Mouse (Mus musculus) neural tube, embryonic 11.5 days (tissue): Measurements from ENCODE around the gene Gdf11. TPM values are rescaled to one million over a fixed set of nuclear protein-coding genes. Genes with fewer than 3 reads are reported as not detected.

Experiments
- ATAC-seq: fragments of 200-750 bp; cut with Nextera tagmentation; 2 replicates; pipeline ENCODE4 v1.8.0; 2017; ENCODE audit warnings: moderate number of reproducible peaks, mild to moderate bottlenecking, moderate TSS enrichment, moderate library complexity; ENCODE audit not compliant: insufficient read depth, low FRiP score, low TSS enrichment
- DNase-seq: peaks from one replicate; pipeline ENCODE4 v3.0.0-alpha.2; 2015; ENCODE audit warnings: low spot score
- H3K27ac ChIP-seq: fragments of 300-500 bp; sonication (generic); 2 replicates; pipeline ENCODE4 v1.5.1; 2014; ENCODE audit warnings: low read depth, mild to moderate bottlenecking, low read length
- H3K27me3 ChIP-seq: fragments of 300-500 bp; sonication (generic); 2 replicates; pipeline ENCODE4 v1.6.1; 2014; ENCODE audit warnings: mild to moderate bottlenecking, low read length, mixed read lengths; ENCODE audit not compliant: control insufficient read depth, insufficient read depth
- H3K36me3 ChIP-seq: fragments of 300-500 bp; sonication (generic); 2 replicates; pipeline ENCODE4 v1.6.1; 2014; ENCODE audit warnings: mild to moderate bottlenecking, low read length, moderate library complexity, mixed read lengths; ENCODE audit not compliant: control insufficient read depth, insufficient read depth
- H3K4me1 ChIP-seq: fragments of 300-500 bp; sonication (generic); 2 replicates; pipeline ENCODE4 v1.6.1; 2014; ENCODE audit warnings: low read length, mixed read lengths; ENCODE audit not compliant: control insufficient read depth, insufficient read depth
- H3K4me2 ChIP-seq: fragments of 300-500 bp; sonication (generic); 2 replicates; pipeline ENCODE4 v1.6.1; 2014; ENCODE audit warnings: low read depth, mild to moderate bottlenecking, moderate library complexity
- H3K4me3 ChIP-seq: fragments of 300-500 bp; sonication (generic); 2 replicates; pipeline ENCODE4 v1.5.1; 2014; ENCODE audit warnings: low read depth, low read length
- H3K9ac ChIP-seq: fragments of 300-500 bp; sonication (generic); 2 replicates; pipeline ENCODE4 v1.6.1; 2014; ENCODE audit warnings: mild to moderate bottlenecking, low read length
- H3K9me3 ChIP-seq: fragments of 300-500 bp; sonication (generic); 2 replicates; pipeline ENCODE4 v1.6.1; 2016; ENCODE audit warnings: low read length; ENCODE audit not compliant: control insufficient read depth
- WGBS: fragments of 180-500 bp; shearing (Covaris S2); extraction: QIAGEN DNeasy Blood & Tissue Kit; methylation state at CpG from one replicate; pipeline ENCODE4 v1.1.7; 2014; 5-methylcytosine and 5-hydroxymethylcytosine counted together
- polyA plus RNA-seq: library from polyadenylated mRNA; unstranded; fragments of >200 nt; fragmentation: Nextera tagmentation; extraction: Ambion mirVana; gene quantifications from 2 replicates; pipeline ENCODE4 v1.2.1, GENCODE M21; 2014

The Gdf11 gene
- polyA plus RNA-seq, 1 experiment from 2014 or later: 17.7 TPM

DNA sequence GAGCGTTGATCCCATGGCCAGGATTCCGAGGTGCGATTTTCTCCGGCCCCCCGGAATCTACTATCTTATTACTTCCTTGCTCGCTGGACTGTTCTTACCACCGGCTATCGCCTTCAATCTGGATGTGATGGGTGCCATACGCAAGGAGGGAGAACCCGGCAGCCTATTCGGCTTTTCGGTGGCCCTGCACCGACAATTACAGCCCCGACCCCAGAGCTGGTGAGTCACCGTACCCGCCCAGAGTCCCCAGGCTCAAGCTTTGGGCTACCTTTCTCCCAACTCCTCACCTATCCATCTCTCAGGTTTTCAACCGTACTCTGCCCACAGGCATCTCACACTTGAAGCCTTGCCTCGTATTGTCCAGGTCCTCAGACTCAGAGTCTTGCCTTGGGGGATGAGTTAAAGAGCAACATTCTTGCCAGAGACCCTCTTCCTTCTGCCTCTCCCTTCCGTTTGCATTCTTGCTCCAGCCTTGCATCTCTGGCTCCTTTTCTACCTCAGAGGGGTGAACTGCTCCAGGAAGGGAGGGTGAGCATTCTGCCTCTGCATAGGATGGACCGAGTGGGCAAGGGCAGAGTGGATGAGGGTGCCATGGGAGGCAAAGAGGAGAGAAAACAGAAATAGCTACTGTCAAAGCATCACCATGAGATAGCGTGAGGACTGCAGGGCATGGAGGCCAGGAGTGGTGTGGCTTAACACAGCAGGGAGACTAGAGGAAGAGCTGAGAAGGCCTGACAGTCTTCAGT lies 42.6 kb upstream of the Gdf11 start:
- no peaks in the 10 kb centered on the region for H3K4me1 ChIP-seq
- H3K27ac ChIP-seq: no peak overlapping the region
- peak overlapping the region; percentile 35 for H3K4me3 ChIP-seq
- no peaks in the 10 kb centered on the region for H3K9me3 ChIP-seq
- ATAC-seq (peak; percentile 31), DNase-seq (no peak)
- no peaks in the 10 kb centered on the region for H3K36me3 ChIP-seq
- WGBS: 2% methylated on average over 21 of the region's 21 CpGs
- H3K27me3 ChIP-seq: peaks cover 34% of the 10 kb centered on the region
- H3K9ac ChIP-seq: 0 out of 2 replicates have a peak overlapping the region, but pooled peaks have one; percentile 23
- peak overlapping the region; percentile 72 for H3K4me2 ChIP-seq

DNA sequence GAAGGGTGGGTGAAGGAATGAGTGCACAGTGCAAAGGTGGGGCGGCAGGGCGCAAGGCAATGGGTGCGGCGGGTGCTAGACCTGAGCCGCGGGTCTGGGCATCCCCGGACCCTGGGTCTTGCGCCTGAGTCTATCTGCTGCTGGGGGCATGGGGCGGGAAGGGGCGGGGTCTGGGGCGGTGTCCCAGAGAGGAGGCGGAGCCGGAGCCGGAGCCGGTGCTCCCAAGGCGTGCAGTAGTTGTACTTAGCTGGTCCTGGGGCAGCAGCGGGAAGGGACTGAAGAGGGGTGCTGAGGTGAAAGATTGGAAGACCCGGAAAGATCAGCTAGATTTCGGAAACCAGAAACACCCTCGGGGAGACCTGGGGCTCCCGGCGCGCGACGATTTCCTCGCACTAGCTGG lies 42.1 kb upstream of the Gdf11 start, which contains the start of gene Itga7:
Gene Itga7, plus strand, starts transcription at position 245 of the 400 bp plus-strand sequence.
- peak; percentile 56 for DNase-seq
- H3K9me3 ChIP-seq: no peaks in the 10 kb centered on the region
- WGBS: 0% methylated on average over 26 of the region's 26 CpGs
- peaks cover 34% of the 10 kb centered on the region for H3K27me3 ChIP-seq
- H3K4me3 ChIP-seq: peak within 1 kb of the TSS; percentile 35
- H3K4me2 ChIP-seq: peak within 1 kb of the TSS; percentile 72
- ATAC-seq: peak; percentile 86
- H3K9ac ChIP-seq: 0 out of 2 replicates have a peak within 1 kb of the TSS, but pooled peaks have one; percentile 23
- H3K36me3 ChIP-seq: no peaks in the 10 kb centered on the region
- H3K4me1 ChIP-seq: no peaks in the 10 kb centered on the region
- no peak within 1 kb of the TSS for H3K27ac ChIP-seq

DNA sequence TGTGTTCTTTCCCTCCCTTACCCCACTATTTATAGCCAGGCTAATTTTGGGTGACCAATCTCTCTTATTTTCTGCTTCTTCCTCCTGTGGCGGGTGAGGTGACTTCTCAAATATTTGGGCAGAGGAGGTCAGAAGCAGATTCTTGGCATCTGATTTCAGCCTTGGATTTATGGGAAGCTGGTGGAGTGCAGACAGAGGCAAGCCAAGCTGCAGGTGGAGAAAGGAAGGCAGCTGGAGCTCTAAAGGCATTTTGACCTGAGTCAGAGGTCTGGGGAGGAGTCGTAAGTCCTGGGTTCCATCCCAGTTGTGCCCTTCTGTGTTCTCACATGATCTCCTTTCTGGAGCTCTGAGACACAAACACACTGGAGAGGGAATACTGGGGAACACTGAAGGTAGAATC lies 39.9 kb upstream of the Gdf11 start:
- no peak for DNase-seq
- no peak for ATAC-seq
- no peak overlapping the region for H3K4me3 ChIP-seq
- WGBS: 77% methylated on average over 2 of the region's 2 CpGs
- no peaks in the 10 kb centered on the region for H3K36me3 ChIP-seq
- no peaks in the 10 kb centered on the region for H3K4me1 ChIP-seq
- H3K27ac ChIP-seq: no peak overlapping the region
- H3K27me3 ChIP-seq: peaks cover 34% of the 10 kb centered on the region
- H3K9ac ChIP-seq: no peak overlapping the region
- H3K9me3 ChIP-seq: no peaks in the 10 kb centered on the region
- no peak overlapping the region for H3K4me2 ChIP-seq

DNA sequence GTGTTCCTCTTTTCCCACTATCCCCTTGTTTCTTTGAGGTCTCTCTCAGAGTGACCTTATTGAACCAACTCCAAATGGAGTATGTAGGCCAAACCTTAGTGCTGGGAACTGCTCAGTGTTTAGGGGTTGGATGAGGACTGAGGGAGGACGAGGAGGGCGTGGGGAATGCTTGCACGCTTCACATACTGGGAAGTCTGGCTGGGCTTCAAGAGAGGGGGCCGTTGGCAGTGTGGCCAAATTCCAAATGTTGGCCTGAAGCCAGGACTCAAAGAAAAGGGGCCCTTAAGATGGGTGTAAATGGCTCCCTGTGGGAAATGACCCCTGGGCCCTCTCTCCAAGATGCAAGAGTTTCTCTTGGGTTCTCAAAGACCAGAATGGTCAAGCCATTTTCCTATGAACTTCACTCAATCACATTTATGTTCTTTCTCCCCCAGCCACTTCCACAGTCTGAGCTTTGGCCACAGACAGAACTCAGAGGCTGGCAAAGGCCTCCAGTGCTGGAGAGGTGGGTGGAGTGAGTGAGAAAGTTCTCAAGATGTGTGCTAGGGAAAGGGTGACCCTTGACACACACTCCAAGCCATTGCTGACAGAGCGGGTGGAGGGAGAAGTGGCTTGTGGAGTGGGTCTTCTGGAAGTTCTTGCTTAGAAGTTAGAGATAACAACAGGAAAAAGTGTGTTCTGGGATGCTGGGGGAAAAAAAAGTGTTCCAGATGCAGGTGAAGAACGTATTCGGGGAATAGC lies 38.3 kb upstream of the Gdf11 start:
- WGBS: 73% methylated on average over 7 of the region's 7 CpGs
- no peak overlapping the region for H3K27ac ChIP-seq
- H3K36me3 ChIP-seq: no peaks in the 10 kb centered on the region
- no peak for DNase-seq
- no peaks in the 10 kb centered on the region for H3K9me3 ChIP-seq
- H3K4me3 ChIP-seq: no peak overlapping the region
- no peaks in the 10 kb centered on the region for H3K4me1 ChIP-seq
- H3K27me3 ChIP-seq: peaks cover 28% of the 10 kb centered on the region
- no peak overlapping the region for H3K9ac ChIP-seq
- H3K4me2 ChIP-seq: no peak overlapping the region
- ATAC-seq: no peak

DNA sequence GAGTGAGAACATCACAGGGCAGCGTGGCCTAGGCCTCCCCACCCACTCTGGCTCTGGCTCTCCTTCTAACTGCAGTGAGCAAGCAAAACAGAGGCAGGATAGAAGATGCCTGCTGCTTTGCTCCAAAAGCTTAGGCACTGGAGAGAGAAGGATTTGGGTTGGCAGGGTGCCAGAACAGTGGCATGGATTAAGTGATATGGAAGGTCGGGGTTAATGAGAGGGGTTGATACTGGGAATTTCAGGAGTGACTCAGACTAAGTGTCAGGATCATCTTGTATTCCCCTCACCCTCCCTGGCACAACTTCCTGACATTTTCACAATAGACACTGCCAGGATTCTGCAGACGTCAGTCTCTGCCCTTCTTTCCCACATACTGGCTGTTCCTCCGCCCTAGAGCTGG lies 36.8 kb upstream of the Gdf11 start:
- Histone ChIP-seq H3K9me3 (no peaks in the 10 kb centered on the region), H3K27ac (no peak overlapping the region), H3K36me3 (no peaks in the 10 kb centered on the region), H3K27me3 (peaks cover 15% of the 10 kb centered on the region), H3K4me1 (peaks cover 3% of the 10 kb centered on the region), H3K4me3 (no peak overlapping the region), H3K4me2 (no peak overlapping the region), H3K9ac (no peak overlapping the region)
- no peak for ATAC-seq
- 43% methylated on average over 4 of the region's 4 CpGs for WGBS
- no peak for DNase-seq

DNA sequence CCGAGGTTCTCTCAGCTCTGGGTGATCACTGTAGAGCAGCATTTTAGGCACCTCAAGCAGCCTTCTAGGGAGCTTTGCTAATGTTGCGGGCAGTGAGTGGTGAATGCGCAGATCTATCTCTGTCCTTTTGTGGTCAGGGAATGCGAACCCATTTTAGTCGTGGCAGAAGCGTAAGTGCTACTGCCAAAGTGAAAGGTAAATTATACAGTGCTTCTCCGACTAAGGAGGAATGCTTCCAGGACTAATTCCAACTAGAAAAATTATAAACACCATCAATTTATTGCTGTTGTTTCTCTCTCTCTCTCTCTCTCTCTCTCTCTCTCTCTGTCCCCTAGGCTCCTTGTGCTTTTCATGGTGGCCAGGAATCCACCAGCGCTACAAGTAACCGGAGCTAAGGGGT lies 32.4 kb upstream of the Gdf11 start, which contains the start of gene Bloc1s1:
Gene Bloc1s1, minus strand, starts transcription at position 101 of the 400 bp plus-strand sequence.
- Histone ChIP-seq H3K27me3 (no peaks in the 10 kb centered on the region), H3K9ac (peak within 1 kb of the TSS; percentile 64), H3K4me1 (peaks cover 6% of the 10 kb centered on the region), H3K27ac (peak within 1 kb of the TSS; percentile 42; the same call in 1 of the 2 replicates), H3K9me3 (no peaks in the 10 kb centered on the region), H3K36me3 (no peaks in the 10 kb centered on the region), H3K4me2 (peak within 1 kb of the TSS; percentile 40), H3K4me3 (peak within 1 kb of the TSS; percentile 64)
- DNase-seq (no peak), ATAC-seq (no peak)
- 70% methylated on average over 9 of the region's 9 CpGs for WGBS

DNA sequence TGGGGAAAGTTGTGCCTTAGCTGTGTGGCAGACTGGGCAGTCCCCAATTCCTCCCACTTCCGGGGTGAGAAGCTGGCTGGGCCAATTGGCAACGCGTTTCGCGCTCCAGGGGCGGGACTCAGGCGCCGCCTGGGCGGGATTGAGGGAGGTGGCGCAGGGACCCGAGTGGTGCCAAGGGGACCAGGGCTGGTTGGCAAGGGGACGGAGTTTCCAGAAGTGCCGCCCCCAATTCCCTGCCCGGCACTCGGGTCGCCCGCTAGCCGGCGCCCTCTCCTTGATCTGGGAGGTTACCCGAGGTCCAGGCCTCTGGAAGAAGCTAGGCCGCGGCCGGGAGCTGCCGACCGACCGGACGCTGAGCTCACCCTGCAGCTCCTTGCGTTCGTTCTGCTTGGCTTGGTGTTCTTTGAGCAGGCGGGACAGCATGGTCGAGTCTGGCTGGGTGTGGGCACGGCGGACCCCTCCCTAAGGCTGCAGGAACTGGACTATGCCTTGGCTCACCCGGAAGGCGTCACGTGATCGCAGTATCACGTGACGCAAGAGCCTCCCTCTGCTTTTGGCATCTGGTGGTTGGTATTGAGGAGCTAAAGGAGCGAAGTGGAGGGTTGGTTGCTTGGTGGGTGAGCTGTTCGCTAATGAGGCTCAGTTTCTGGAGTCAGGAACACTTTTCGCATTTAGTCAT lies 31.6 kb upstream of the Gdf11 start:
- H3K9ac ChIP-seq: peak overlapping the region; percentile 64
- no peaks in the 10 kb centered on the region for H3K9me3 ChIP-seq
- H3K27me3 ChIP-seq: no peaks in the 10 kb centered on the region
- ATAC-seq (peak; percentile 96), DNase-seq (peak; percentile 89)
- no peaks in the 10 kb centered on the region for H3K36me3 ChIP-seq
- H3K4me1 ChIP-seq: peaks cover 6% of the 10 kb centered on the region
- H3K4me2 ChIP-seq: peak overlapping the region; percentile 40
- peak overlapping the region; percentile 42; the same call in 1 of the 2 replicates for H3K27ac ChIP-seq
- peak overlapping the region; percentile 64 for H3K4me3 ChIP-seq
- WGBS: under 1% methylated on average over 42 of the region's 42 CpGs

DNA sequence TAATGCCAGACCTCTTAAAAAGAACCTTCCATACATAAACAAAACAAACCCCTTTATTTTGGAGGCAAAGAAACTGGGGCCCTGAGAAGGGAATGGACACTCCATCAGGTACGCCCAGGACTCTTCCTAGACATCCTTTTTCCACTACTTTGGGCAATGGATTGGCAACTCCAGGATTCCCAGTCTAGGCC lies 31.2 kb upstream of the Gdf11 start, which contains the start of gene Rdh5:
Gene Rdh5, minus strand, starts transcription at position 67 of the 191 bp plus-strand sequence.
- H3K4me1 ChIP-seq: peaks cover 6% of the 10 kb centered on the region

More for the DNA sequence above, 31.2 kb upstream of the Gdf11 start, which contains the start of gene Rdh5:
- H3K27ac ChIP-seq: peak within 1 kb of the TSS; percentile 42; the same call in 1 of the 2 replicates
- H3K27me3 ChIP-seq: no peaks in the 10 kb centered on the region
- ATAC-seq (no peak), DNase-seq (no peak)
- WGBS: 19% methylated on average over 1 of the region's 1 CpGs
- H3K4me3 ChIP-seq: peak within 1 kb of the TSS; percentile 64
- no peaks in the 10 kb centered on the region for H3K36me3 ChIP-seq
- H3K4me2 ChIP-seq: peak within 1 kb of the TSS; percentile 40
- H3K9ac ChIP-seq: peak within 1 kb of the TSS; percentile 64
- H3K9me3 ChIP-seq: no peaks in the 10 kb centered on the region
